Mouse (Mus musculus): Measurements from ENCODE around the gene Plbd1.

DNA sequence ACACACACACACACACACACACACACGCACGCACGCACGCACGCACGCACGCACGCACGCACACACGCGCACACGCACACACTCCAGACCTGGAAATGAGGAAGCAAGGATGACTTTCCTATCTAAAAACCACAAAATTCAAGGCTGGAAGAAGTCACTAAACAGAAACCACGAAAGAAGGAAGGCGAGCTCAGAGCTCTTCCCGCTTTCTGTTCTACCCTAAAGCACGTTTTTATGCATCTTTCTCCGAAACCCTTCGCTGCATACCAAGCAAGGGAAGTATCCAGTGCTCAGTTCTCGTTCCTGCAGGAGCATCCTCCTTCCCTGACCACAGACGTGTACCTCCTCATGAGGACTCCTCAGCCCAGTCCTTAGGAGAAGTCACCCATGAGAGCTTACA lies 7.3 kb downstream of the Plbd1 start:
- TF ChIP-seq CTCF (IDR thresholded peaks at IDR 0.05; ENCODE audit: low read depth) (no peak), EP300 (IDR thresholded peaks at IDR 0.05; ENCODE audit: low read depth) (no peak)

Measured in liver, postnatal 0 days (tissue).